Mouse (Mus musculus) heart, embryonic 14.5 days (tissue): ENCODE measurements around the gene Polg2. TPM values are rescaled to one million over a fixed set of nuclear protein-coding genes. Genes with fewer than 3 reads are reported as not detected.
"Not testable (repeated sequence)": the region's sequence is repeated elsewhere in the genome, so short reads cannot be mapped to it uniquely, and the experiment has no call there.

Experiments used
- ATAC-seq: fragments of 200-750 bp; cut with Nextera tagmentation; 2 replicates; pipeline ENCODE4 v1.8.0; 2017; ENCODE audit warnings: low read depth, moderate TSS enrichment; ENCODE audit not compliant: insufficient number of reproducible peaks, insufficient read depth, low FRiP score
- H3K27ac ChIP-seq, 2 experiments: fragments of 200-500 bp in 1 of 2; fragments of 300-500 bp in 1 of 2; sonication (generic) in 1 of 2; replicated peaks in 1 of 2; 2 replicates each; pipeline ENCODE4 v1.5.1; 2012 to 2014; ENCODE audit warnings: low read depth in 2 of 2, low read length in 2 of 2, control low read depth in 1 of 2, mild to moderate bottlenecking in 1 of 2, mixed read lengths in 1 of 2; ENCODE audit not compliant: control insufficient read depth in 1 of 2, insufficient read depth in 1 of 2
- H3K27me3 ChIP-seq: fragments of 300-500 bp; sonication (generic); 2 replicates; pipeline ENCODE4 v1.6.1; 2014; ENCODE audit warnings: mild to moderate bottlenecking, low read length, control low read depth; ENCODE audit not compliant: control insufficient read depth, insufficient read depth
- H3K36me3 ChIP-seq: fragments of 300-500 bp; sonication (generic); 2 replicates; pipeline ENCODE4 v1.6.1; 2014; ENCODE audit warnings: mild to moderate bottlenecking, control low read depth, low read length, mixed read lengths; ENCODE audit not compliant: control insufficient read depth, insufficient read depth
- H3K4me1 ChIP-seq, 2 experiments: fragments of 200-500 bp in 1 of 2; fragments of 300-500 bp in 1 of 2; sonication (generic) in 1 of 2; 2 replicates each; pipeline ENCODE4 v1.6.1; 2012 to 2014; ENCODE audit warnings: low read length in 2 of 2, control low read depth in 1 of 2, mixed read lengths in 1 of 2; ENCODE audit not compliant: control insufficient read depth in 2 of 2, insufficient read depth in 2 of 2
- H3K4me2 ChIP-seq: fragments of 300-500 bp; sonication (generic); 2 replicates; pipeline ENCODE4 v1.6.1; 2014; ENCODE audit warnings: mild to moderate bottlenecking, low read length
- H3K4me3 ChIP-seq, 2 experiments: fragments of 200-500 bp in 1 of 2; fragments of 300-500 bp in 1 of 2; sonication (generic) in 1 of 2; 2 replicates each; pipeline ENCODE4 v1.5.1; 2012 to 2014; ENCODE audit warnings: low read length in 2 of 2, mild to moderate bottlenecking in 2 of 2, control low read depth in 1 of 2, low read depth in 1 of 2, moderate library complexity in 1 of 2; ENCODE audit not compliant: control insufficient read depth in 1 of 2, insufficient read depth in 1 of 2
- H3K9ac ChIP-seq: fragments of 300-500 bp; sonication (generic); 2 replicates; pipeline ENCODE4 v1.6.1; 2014; ENCODE audit warnings: mild to moderate bottlenecking, low read length
- H3K9me3 ChIP-seq: fragments of 300-500 bp; sonication (generic); 2 replicates; pipeline ENCODE4 v1.6.1; 2016; ENCODE audit warnings: low read length, control low read depth; ENCODE audit not compliant: control insufficient read depth
- WGBS: fragments of 180-500 bp; shearing (Covaris S2); extraction: QIAGEN DNeasy Blood & Tissue Kit; methylation state at CpG from one replicate; pipeline ENCODE4 v1.1.7; 2014; 5-methylcytosine and 5-hydroxymethylcytosine counted together
- polyA plus RNA-seq: library from polyadenylated mRNA; unstranded; fragments of >200 nt; fragmentation: Nextera tagmentation; extraction: Ambion mirVana; gene quantifications from 2 replicates; pipeline ENCODE4 v1.2.1, GENCODE M21; 2014

Gene Polg2
- polyA plus RNA-seq, 1 experiment from 2014 or later, result 10.0 TPM

DNA sequence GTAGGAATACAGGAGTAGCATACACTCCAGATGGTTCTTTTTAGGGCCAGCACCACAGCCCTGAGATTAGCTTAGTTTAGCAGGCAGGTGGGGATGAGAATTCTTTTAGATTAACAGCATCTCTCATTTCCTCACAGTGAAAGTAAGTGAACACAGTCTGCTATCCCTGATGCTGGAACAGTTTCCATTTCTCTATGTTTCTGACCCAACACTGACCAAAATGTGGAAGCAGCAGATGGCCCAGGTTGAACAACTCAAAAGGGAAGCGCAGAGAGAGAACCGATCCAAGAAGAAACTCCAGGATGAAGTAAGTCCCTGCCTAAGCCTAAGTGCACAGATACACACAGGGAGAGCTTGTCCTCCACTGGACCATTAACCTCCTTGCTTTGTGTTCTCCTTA, 36.0 kb upstream of the Polg2 start:
- no peaks in the 10 kb centered on the region for H3K27me3 ChIP-seq
- no peak for ATAC-seq
- H3K4me2 ChIP-seq, result no peak overlapping the region
- H3K36me3 ChIP-seq, result peaks cover 92% of the 10 kb centered on the region
- H3K4me1 ChIP-seq, result peaks cover 3 to 22% of the 10 kb centered on the region in 2 experiments
- no peak overlapping the region for H3K27ac ChIP-seq
- no peak overlapping the region for H3K9ac ChIP-seq
- H3K4me3 ChIP-seq, result no peak overlapping the region
- WGBS, result 92% methylated on average over 2 of the region's 2 CpGs
- no peaks in the 10 kb centered on the region for H3K9me3 ChIP-seq

DNA sequence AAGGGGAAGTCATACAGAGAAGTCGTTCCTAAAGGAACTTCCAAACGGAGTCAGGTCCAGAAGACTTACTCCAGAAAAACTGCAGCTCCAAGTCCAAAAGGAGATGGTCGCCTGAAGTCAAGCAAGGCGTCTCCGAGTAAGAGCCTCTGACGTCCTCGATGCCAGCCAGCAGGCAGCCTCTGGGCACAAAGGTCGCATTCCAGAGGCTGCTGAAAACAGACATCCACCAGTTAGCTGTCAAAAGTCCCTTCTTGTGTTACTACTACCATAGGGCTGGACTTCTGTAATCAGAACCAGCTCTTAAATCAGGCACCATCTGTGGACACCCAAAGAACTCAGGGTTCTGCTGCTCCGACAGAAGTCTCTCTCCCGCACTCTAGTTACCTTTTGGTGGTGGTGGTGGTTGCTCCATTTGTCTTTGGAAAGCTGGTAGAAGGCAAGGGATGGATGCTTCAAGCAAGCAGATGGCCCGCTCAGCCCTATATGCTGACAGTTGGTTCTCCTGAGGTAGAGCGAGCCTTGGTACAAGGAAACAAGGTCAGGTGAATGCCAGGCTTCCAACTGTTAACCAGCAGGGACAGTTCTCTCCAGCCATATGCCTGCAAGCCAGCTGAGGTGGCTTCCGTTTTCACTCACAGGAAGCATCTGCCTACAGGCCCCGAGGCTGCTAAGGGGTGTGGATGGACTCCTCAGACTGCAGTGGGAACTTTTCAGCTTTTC, 35.4 kb upstream of the Polg2 start:
- 75% methylated on average over 14 of the region's 14 CpGs for WGBS
- H3K27me3 ChIP-seq, result no peaks in the 10 kb centered on the region
- peaks cover 91% of the 10 kb centered on the region for H3K36me3 ChIP-seq
- peaks cover 3 to 22% of the 10 kb centered on the region in 2 experiments for H3K4me1 ChIP-seq
- 0 out of 4 replicates have a peak overlapping the region, but pooled peaks of 1 of the 2 experiments have one; percentile 3 for H3K27ac ChIP-seq
- H3K4me2 ChIP-seq, result no peak overlapping the region
- ATAC-seq, result no peak
- no peaks in the 10 kb centered on the region for H3K9me3 ChIP-seq
- H3K9ac ChIP-seq, result no peak overlapping the region
- H3K4me3 ChIP-seq, result no peak overlapping the region

DNA sequence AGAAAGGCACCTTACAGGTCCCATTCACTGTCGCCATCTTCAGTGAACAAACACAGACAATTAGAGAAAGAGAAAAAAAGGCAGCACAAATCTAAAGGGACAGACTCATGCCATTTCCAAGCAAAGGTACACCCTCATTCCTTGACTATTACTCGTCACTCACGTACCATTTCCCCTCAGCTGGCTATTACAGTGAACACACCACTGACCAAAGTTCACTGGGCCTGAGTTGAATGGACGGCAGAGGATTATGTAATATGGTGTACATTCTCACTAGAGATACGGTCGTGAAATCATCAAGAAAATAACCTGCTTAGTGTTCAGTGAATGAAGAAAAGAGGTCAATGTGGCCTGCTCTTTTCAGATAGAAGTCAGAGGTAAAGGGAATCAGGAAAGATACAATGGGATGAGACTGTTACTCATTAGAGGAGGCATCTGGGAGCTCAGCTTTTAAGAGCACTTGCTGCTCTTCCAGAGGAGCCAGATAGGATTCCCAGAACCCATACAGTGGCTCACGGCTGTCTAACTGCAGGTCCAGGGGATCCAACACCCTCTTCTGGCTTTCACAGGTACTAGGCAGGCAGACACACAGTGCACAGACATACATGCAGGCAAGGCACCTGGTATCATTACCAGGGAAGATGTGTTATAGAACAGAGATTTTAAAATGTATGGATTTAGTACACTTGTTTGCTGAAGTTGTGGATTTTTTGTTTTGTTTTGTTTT, 33.2 kb upstream of the Polg2 start:
- H3K27me3 ChIP-seq, result no peaks in the 10 kb centered on the region
- H3K27ac ChIP-seq, result no peak overlapping the region
- no peak for ATAC-seq
- peaks cover 96% of the 10 kb centered on the region for H3K36me3 ChIP-seq
- no peak overlapping the region for H3K4me2 ChIP-seq
- no peak overlapping the region for H3K9ac ChIP-seq
- WGBS, result 85% methylated on average over 7 of the region's 7 CpGs
- no peak overlapping the region for H3K4me3 ChIP-seq
- H3K4me1 ChIP-seq, result peaks cover 0 to 4% of the 10 kb centered on the region in 2 experiments; a peak in 1 of 4 replicates
- no peaks in the 10 kb centered on the region for H3K9me3 ChIP-seq

DNA sequence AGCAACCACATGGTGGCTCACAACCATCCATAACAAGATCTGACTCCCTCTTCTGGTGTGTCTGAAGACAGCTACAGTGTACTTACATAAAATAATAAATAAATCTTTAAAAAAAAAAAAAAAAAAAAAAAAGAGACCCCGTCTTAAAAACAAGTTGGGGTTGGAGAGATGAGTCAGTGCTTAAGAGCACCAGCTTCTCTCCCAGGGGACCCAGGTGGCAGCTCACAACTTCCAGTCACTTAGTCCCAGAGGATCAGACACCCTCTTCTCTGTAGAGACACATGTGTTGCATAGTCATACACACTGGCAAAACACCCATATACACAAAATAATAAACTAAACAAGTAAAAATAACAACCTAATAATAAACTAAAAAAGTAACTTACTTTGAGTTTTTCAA, 28.1 kb upstream of the Polg2 start:
- not testable (repeated sequence) for H3K9me3 ChIP-seq, H3K4me3 ChIP-seq, H3K9ac ChIP-seq, ATAC-seq, H3K27ac ChIP-seq, H3K27me3 ChIP-seq, H3K4me2 ChIP-seq, H3K4me1 ChIP-seq
- WGBS, result 74% methylated on average over 1 of the region's 1 CpGs
- H3K36me3 ChIP-seq, result peaks cover 84% of the 10 kb centered on the region

DNA sequence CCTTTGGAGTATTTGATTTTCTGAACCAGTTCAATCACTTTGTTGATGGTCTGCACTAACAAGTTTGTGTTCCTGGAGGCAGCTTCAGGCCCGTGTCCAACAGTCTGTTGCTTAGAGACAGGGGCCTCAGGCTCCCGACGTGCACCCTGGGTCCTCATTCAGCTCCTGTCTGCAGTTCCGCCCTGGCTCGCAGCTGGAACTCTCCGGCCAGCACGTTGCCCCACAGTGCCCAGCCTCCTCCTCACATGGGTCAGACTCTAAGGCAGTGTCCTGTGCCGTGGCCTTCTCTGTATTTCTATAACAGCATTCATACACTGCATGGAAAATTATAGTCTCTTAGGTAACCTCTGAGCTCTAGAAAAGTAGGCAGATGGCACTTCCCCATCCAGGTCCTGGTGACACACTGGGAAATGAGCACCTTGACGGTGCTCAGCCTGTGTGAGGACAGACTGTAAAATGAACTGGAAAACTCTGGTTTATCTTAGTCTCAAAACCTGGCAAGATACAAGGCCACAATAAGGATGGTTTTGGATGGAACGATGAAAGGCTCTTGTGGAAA, 22.8 kb upstream of the Polg2 start:
- no peaks in the 10 kb centered on the region for H3K27me3 ChIP-seq
- no peak overlapping the region for H3K9ac ChIP-seq
- 84% methylated on average over 10 of the region's 10 CpGs for WGBS
- peaks cover 88% of the 10 kb centered on the region for H3K36me3 ChIP-seq
- H3K4me1 ChIP-seq, result no peaks in the 10 kb centered on the region
- H3K4me3 ChIP-seq, result no peak overlapping the region
- no peak for ATAC-seq
- no peak overlapping the region for H3K4me2 ChIP-seq
- peaks cover 6% of the 10 kb centered on the region; the same call in 1 of the 2 replicates for H3K9me3 ChIP-seq
- H3K27ac ChIP-seq, result no peak overlapping the region

DNA sequence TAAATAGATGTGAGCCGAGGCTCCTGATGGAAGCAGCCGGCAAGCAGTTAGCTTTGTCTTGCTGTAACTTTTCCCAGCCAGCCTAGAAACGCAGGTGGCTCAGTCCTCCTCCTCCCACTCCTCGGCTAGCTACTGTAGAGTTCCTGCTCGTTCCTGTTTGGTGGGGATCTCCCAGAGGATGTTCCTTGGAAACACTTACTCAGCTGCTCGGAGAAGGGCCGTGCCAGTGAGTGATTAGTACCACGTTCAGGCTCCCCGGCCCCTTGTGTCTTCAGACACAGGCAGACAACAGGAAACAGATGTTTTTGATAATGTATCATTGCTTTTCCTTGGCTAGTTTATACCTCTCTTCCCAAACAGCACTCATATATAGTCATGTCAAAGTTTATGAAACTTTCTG, 16.3 kb upstream of the Polg2 start:
- H3K4me3 ChIP-seq, result no peak overlapping the region
- peaks cover 85% of the 10 kb centered on the region for H3K36me3 ChIP-seq
- no peak overlapping the region for H3K4me2 ChIP-seq
- no peak for ATAC-seq
- 48% methylated on average over 9 of the region's 9 CpGs for WGBS
- peaks cover 0 to under 1% of the 10 kb centered on the region in 2 experiments; a peak in 1 of 4 replicates for H3K4me1 ChIP-seq
- no peak overlapping the region for H3K9ac ChIP-seq
- H3K9me3 ChIP-seq, result peaks cover 6% of the 10 kb centered on the region; the same call in 1 of the 2 replicates
- H3K27me3 ChIP-seq, result no peaks in the 10 kb centered on the region
- no peak overlapping the region for H3K27ac ChIP-seq

DNA sequence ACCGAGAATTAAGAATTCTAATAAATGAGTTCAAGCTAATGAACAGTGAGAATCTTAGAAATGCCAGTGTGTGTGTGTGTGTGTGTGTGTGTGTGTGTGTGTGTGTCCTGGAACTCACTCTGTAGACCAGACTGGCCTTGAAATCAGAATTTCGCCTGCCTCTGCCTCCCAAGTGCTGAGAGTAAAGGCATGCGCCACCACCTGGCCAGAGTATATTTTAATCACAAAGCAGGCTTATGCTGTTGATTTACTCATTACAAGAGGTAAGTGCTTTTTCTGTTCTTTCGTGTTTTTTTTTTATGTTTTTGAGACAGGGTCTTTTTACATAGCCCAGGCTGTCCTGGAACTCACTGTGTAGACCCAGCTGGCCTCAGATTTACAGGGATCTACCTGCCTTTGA, 14.5 kb upstream of the Polg2 start:
- WGBS, result 79% methylated on average over 4 of the region's 4 CpGs
- H3K4me1 ChIP-seq, result peaks cover 0 to 10% of the 10 kb centered on the region in 2 experiments; a peak in 1 of 4 replicates
- ATAC-seq, result no peak

More for the DNA sequence above, 14.5 kb upstream of the Polg2 start:
- Histone ChIP-seq H3K27me3 (no peaks in the 10 kb centered on the region), H3K4me3 (no peak overlapping the region), H3K27ac (no peak overlapping the region), H3K4me2 (no peak overlapping the region), H3K36me3 (peaks cover 66% of the 10 kb centered on the region), H3K9ac (no peak overlapping the region), H3K9me3 (peaks cover 6% of the 10 kb centered on the region; the same call in 1 of the 2 replicates)
